Mouse (Mus musculus): ENCODE data around the gene Clstn2.

Clstn2 gene

GRCm38 (mm10) chr9:97599006-97599405 is 434.0 kb downstream of the Clstn2 start:
- no peak for DNase-seq (ENCODE audit: low read depth, low spot score)

DNA sequence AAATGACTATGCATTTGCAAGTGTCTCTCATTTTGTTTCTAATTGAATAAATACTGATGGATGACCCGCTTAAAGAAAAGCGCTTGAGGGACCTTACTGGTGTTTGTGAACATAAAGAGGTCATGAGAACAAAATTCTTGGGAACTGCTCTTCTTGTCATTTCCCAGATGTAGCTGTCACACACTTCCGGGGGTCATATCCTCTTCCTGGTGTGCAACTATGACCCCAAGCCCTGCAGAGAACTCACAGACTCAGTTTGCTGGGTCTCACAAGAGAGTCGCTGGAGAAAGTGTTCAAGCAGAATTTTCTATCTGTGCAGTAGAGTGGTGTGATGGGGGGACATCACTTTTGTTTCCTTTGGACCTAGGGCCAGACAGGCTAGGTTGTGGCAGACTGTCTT is 442.3 kb downstream of the Clstn2 start:
- no peak for DNase-seq (ENCODE audit: low read depth, low spot score)

- DNase-seq (ENCODE audit: low read depth, low spot score): peak; percentile 35
Measured at GRCm38 (mm10) chr9:97570881-97571280, 462.1 kb downstream of the Clstn2 start.

- DNase-seq (ENCODE audit: low read depth, low spot score): peak; percentile 71
Measured at GRCm38 (mm10) chr9:97563121-97563520, 469.9 kb downstream of the Clstn2 start.

DNA sequence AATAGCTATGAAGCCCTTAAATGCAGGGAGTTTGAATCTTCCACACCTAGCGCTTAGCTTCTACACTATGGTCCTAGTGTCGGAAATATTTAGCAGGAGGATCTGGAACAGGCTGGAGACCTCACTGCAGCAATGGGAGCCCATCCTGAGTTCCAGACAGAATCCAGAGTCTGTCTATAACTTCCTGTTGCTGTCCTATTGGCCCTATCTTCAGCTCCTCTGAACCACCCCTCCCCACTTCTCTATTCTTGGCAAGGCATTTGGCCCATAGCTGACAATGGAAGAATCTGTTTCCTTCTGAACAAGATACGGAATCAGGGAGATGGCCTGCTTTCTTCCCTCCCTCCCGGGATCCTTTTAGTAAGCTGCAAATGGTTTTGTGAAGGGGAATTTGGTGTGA is 488.6 kb downstream of the Clstn2 start:
- DNase-seq (ENCODE audit: low read depth, low spot score): no peak

- DNase-seq (ENCODE audit: low read depth, low spot score): no peak
Measured at GRCm38 (mm10) chr9:97541419-97541818, 491.6 kb downstream of the Clstn2 start.

- DNase-seq (ENCODE audit: low read depth, low spot score): no peak
Measured at GRCm38 (mm10) chr9:97538075-97538779, 494.8 kb downstream of the Clstn2 start.

- DNase-seq (ENCODE audit: low read depth, low spot score): peak; percentile 77
Measured at GRCm38 (mm10) chr9:97534196-97534595, 498.8 kb downstream of the Clstn2 start.

DNA sequence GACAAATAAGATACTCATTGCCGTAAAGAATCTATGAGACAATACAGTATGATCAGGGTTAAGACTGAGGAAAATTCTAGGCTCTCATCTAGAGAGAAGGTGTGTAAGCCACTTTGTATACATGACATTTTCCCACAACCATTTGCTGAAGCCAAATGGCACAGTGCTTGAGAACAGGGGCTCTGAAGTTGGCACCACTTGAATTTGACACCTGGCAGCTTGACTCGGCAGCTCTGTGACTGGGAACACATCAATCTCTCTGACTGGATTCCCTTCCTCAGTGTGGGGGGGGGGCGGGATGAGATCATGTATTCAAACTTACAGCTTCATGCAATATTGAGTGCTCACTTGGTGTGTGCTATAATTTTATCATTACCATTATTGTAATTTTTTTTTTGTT is 499.7 kb downstream of the Clstn2 start:
- DNase-seq (ENCODE audit: low read depth, low spot score): no peak

- DNase-seq (ENCODE audit: low read depth, low spot score): no peak
Measured at GRCm38 (mm10) chr9:97532536-97532935, 500.4 kb downstream of the Clstn2 start.

- DNase-seq (ENCODE audit: low read depth, low spot score): no peak
Measured at GRCm38 (mm10) chr9:97527926-97528325, 505.1 kb downstream of the Clstn2 start.

DNA sequence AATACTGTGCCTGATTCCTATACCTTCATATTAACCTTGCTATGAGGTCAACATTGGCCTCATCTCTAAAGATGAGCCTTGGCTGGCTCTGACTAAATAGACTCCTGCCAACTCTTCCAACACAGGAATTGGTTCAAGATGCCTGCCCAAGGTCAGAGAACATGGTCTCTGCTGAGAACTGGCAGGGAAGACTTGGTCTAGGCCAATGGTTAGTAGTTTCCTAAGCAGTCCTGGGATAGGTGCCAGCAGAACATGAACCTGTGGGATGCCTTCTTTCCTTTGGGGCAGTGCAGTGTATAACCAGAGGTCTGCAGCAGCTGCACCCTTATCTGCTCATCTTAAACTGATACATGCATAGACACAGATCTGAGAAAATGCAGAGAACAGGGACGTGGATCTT is 505.7 kb downstream of the Clstn2 start:
- DNase-seq (ENCODE audit: low read depth, low spot score): no peak

- peak; percentile 32 for DNase-seq (ENCODE audit: low read depth, low spot score)
Measured at GRCm38 (mm10) chr9:97525563-97525962, 507.4 kb downstream of the Clstn2 start.

DNA sequence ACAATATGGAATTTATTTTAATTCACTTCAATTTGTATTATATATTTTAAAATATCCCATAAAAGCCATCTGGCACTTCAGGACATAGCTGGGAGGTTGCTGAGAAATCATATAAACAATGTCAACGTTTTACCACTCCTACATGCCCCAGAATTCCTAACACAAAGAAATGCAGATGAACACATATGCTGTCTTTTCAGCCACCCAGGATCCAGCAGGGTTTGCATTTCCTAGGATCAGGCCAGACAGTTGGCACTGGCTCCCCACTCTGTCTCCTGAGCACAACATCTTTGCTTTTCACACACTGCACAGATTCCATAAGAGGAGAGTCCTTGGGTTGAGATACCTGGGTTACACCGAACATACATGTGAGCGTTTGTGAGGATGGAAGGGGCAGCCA is 508.1 kb downstream of the Clstn2 start:
- peak; percentile 67 for DNase-seq (ENCODE audit: low read depth, low spot score)

DNA sequence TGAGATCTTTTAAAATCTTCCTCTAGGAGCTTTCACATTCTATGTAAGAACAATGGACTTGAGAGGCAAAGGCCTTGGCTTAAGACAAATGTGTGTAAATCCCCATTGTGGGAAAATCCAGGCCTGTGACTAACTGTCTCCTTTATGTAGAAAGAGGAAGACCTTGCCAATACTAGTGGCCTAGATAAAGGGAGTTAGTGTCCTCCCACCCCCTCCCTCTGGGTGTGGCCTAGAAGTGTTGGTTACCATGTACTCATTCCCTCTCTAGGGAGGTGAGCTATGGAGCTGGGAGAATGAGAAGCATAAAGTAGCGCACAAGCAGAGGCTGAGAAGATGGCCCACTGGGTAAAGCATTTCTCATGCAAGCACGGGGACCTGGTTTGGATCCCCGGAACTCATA is 512.2 kb downstream of the Clstn2 start:
- no peak for DNase-seq (ENCODE audit: low read depth, low spot score)

GRCm38 (mm10) chr9:97517006-97517405 is 516.0 kb downstream of the Clstn2 start:
- no peak for DNase-seq (ENCODE audit: low read depth, low spot score)

DNA sequence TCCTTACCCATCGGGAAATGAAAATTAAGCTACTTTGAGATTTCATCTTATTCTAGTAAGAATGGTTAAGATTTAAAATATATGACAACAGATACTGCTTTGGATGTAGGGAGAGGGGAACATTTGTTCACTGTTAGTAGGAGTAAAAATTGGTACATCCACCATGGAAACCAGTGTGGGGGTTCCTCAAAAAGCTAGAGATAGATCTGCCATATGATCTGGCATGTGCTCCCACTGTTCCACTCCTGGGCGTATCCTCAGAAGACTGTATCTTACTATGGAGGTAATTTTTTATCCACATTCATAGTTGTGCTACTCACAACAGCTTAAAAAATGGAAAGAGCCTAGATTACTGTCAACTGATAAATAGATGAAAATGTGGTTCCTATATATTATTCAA is 518.3 kb downstream of the Clstn2 start:
- DNase-seq (ENCODE audit: low read depth, low spot score): peak; percentile 75

DNA sequence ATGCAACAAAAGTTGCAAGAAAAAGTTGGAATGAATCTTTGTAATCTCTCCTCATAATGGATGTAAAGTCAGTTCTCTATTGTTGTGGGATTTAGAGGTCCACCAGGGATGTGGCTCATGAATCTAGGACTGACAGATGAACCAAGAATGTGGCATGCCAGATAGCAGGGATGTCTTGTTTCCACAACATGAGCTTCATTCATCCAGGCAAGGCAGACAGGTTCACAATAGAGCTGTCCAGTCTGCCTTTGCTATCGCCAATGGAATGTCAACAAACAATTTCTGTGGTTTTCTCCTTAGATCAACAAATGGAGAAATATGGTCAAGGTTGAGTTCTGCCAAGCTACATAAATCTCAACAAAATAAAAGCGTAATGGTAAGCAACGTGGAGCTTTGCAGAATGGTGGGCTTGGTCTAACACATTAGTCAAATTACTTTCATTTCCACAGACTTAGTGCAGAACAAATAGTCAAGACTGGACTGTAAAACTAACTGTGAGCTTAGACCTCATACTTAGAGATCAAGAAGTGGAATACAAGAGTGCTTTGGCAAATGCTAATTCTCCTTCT is 520.6 kb downstream of the Clstn2 start:
- DNase-seq (ENCODE audit: low read depth, low spot score): no peak

GRCm38 (mm10) chr9:97501416-97501815 is 531.6 kb downstream of the Clstn2 start:
- DNase-seq (ENCODE audit: low read depth, low spot score): no peak

DNA sequence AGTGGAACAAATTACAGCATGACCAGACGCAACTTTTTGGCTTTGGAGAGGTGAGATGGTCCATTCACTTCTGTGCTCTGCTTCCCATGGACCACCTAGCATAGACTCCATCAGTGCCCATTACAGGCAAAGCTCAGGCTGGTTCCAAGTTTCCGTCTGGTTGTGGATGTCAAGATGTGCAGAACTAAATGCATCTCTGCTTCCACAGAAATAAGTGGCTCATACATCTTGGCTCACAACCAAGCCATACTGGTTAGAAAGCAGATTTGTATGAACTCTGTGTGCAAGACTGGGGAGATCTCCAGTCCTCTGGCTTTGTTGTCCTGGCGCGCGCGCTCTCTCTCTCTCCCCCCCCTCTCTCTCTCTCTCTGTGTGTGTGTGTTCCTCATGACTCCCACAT is 537.9 kb downstream of the Clstn2 start:
- DNase-seq (ENCODE audit: low read depth, low spot score): no peak

- DNase-seq (ENCODE audit: low read depth, low spot score): no peak
Measured at GRCm38 (mm10) chr9:97491626-97492025, 541.4 kb downstream of the Clstn2 start.

DNA sequence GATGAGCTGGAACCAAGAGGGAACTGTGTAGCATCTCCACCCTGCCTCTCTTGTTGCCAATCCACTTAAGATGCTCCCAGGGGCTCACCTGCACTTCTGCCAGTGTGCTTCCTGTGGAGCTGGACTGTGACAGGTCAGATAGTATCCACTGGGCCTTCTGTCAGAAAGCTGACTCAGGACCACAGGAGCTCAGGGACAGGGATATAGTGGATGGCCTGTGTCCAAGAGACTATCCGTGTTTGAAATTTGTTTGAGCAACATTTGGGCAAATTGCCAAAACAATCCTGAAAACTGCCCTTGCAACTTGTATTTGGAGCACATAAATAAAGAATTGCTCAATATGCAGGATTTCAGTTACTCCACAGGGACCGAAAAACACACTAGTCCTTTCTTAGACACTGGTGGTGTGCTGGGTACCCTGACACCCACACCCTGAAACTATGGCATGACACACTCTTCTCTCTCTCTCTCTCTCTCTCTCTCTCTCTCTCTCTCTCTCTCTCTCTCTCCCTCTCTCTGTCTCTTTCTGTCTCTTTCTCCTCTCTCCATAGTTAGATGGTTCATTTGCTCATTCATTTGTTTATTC is 542.3 kb downstream of the Clstn2 start:
- DNase-seq (ENCODE audit: low read depth, low spot score): no peak

GRCm38 (mm10) chr9:97486826-97487225 is 546.2 kb downstream of the Clstn2 start:
- DNase-seq (ENCODE audit: low read depth, low spot score): no peak
